Mouse (Mus musculus) cerebellum, adult 2 months (tissue): ENCODE data around the gene Pik3r1.

Experiments used
- CTCF ChIP-seq: fragments of 200-500 bp; IDR thresholded peaks from 2 replicates; pipeline ENCODE4 v1.5.1; 2011; ENCODE audit warnings: low read depth, mild to moderate bottlenecking, control low read depth, low read length, moderate library complexity, borderline replicate concordance; ENCODE audit not compliant: insufficient read depth
- POLR2A ChIP-seq: fragments of 200-500 bp; IDR thresholded peaks from 2 replicates; pipeline ENCODE4 v1.6.1; 2011; ENCODE audit warnings: low read length, control low read depth, borderline replicate concordance; ENCODE audit not compliant: insufficient read depth

- TF ChIP-seq CTCF = no peak
- TF ChIP-seq POLR2A = no peak
These were observed 70.6 kb downstream of the Pik3r1 start for GRCm38 (mm10) chr13:101697461-101697860.
